ENCODE assay signal across 8 mouse cellular contexts in the genomic region with DNA sequence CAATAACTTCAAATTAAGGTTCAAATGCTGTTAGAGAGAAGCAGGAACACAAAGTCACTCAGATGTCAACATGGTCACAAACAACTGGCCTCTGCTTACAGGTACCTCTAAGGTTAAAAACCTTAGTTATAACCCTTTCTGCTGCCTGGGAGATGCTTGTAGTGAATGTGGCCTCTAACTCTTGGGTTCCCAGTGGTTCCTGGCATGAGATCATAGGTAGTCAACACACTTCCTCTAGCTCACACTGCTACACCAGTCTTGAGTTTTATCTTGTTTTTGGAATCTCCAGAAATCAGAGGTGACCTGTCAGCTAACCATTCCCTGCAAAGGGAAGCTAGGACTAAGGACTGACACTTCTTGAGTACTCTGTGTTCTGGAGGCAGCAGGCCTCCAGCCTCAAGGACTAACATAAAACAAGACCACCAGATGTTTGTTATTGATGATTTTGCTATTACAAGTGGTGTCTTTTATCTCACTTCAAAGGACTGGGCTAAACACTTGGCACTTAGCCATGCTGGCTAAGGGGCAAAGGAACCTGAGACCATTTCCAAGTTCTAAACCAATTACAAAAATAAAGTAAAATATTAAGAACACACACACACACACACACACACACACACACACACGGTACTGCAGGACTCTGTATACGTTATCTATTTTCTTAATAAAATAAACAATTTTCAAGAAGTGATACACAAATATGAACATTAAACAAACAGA. TPM values are rescaled to one million over a fixed set of nuclear protein-coding genes. Genes with fewer than 3 reads are reported as not detected.
DNase-seq lines count a peak whose midpoint lies in the region; ATAC-seq lines count a peak whose summit lies in the region.

No protein-coding gene starts in this region.

- peak; percentile 32 for DNase-seq in adrenal gland, postnatal 10 days
- DNase-seq in adrenal gland, postnatal 4 days (ENCODE audit: low spot score in 2 of 2): no peak
- DNase-seq in lung, adult 18-20 months: no peak
- DNase-seq in frontal cortex, adult 2 months (ENCODE audit: extremely low spot score in 1 of 2, low spot score in 1 of 2): no peak
- DNase-seq in embryo, embryonic 10.5 days (ENCODE audit: low spot score): no peak

- no peaks in the 10 kb centered on the region for H3K9me3 ChIP-seq in lung, embryonic 16.5 days (ENCODE audit: control insufficient read depth, low read length)
- H3K9me3 ChIP-seq in heart, embryonic 13.5 days: no peaks in the 10 kb centered on the region
- no peaks in the 10 kb centered on the region for H3K9me3 ChIP-seq in liver, embryonic 16.5 days (replicated peaks; ENCODE audit: control insufficient read depth, low read length)

- peak overlapping the region; percentile 79 for H3K4me2 ChIP-seq in lung, embryonic 16.5 days (ENCODE audit: low read depth, low read length)
- peak overlapping the region; percentile 85 for H3K4me2 ChIP-seq in heart, embryonic 13.5 days
- H3K4me2 ChIP-seq in liver, embryonic 16.5 days (ENCODE audit: low read depth, low read length): peak overlapping the region; percentile 78

- H3K9ac ChIP-seq in lung, embryonic 16.5 days (ENCODE audit: low read length): no peak overlapping the region
- H3K9ac ChIP-seq in heart, embryonic 13.5 days: peak overlapping the region; percentile 92; the same call in 1 of the 2 replicates
- H3K9ac ChIP-seq in liver, embryonic 16.5 days (ENCODE audit: low read depth, low read length): no peak overlapping the region

- no peaks in the 10 kb centered on the region for H3K27me3 ChIP-seq in lung, embryonic 16.5 days (ENCODE audit: control insufficient read depth, insufficient read depth, low read depth, low read length)
- no peaks in the 10 kb centered on the region for H3K27me3 ChIP-seq in heart, embryonic 13.5 days (replicated peaks)
- no peaks in the 10 kb centered on the region for H3K27me3 ChIP-seq in liver, embryonic 16.5 days (ENCODE audit: control insufficient read depth, insufficient read depth, low read depth, low read length)

- peaks cover 13% of the 10 kb centered on the region for H3K4me1 ChIP-seq in lung, embryonic 16.5 days (replicated peaks; ENCODE audit: control insufficient read depth, insufficient read depth, low read length)
- peaks cover 40% of the 10 kb centered on the region for H3K4me1 ChIP-seq in heart, embryonic 13.5 days
- H3K4me1 ChIP-seq in liver, embryonic 16.5 days (ENCODE audit: control insufficient read depth, low read depth, low read length): peaks cover 40% of the 10 kb centered on the region

- no peak for ATAC-seq in lung, embryonic 16.5 days (ENCODE audit: low read depth)
- no peak for ATAC-seq in heart, embryonic 13.5 days (ENCODE audit: extremely low read depth, insufficient number of reproducible peaks, low FRiP score, low TSS enrichment)
- no peak for ATAC-seq in liver, embryonic 16.5 days (ENCODE audit: low read depth)

- H3K27ac ChIP-seq in lung, embryonic 16.5 days (ENCODE audit: low read length): no peak overlapping the region; the same call in 1 of the 2 replicates
- H3K27ac ChIP-seq in heart, embryonic 13.5 days (replicated peaks): peak overlapping the region; percentile 95
- H3K27ac ChIP-seq in liver, embryonic 16.5 days (ENCODE audit: low read length): peak overlapping the region; percentile 94

- 26% methylated on average over 2 of the region's 2 CpGs for WGBS in lung, embryonic 16.5 days
- 61% methylated on average over 2 of the region's 2 CpGs for WGBS in heart, embryonic 13.5 days
- 56% methylated on average over 2 of the region's 2 CpGs for WGBS in liver, embryonic 16.5 days (ENCODE audit: insufficient replicate concordance)

- no peak overlapping the region; the same call in 1 of the 2 replicates for H3K4me3 ChIP-seq in lung, embryonic 16.5 days (ENCODE audit: low read length)
- peak overlapping the region; percentile 83 for H3K4me3 ChIP-seq in heart, embryonic 13.5 days
- H3K4me3 ChIP-seq in liver, embryonic 16.5 days (ENCODE audit: low read depth, low read length): peak overlapping the region; percentile 97

- no peaks in the 10 kb centered on the region for H3K36me3 ChIP-seq in lung, embryonic 16.5 days (ENCODE audit: control insufficient read depth, insufficient read depth, low read length)
- no peaks in the 10 kb centered on the region for H3K36me3 ChIP-seq in heart, embryonic 13.5 days
- no peaks in the 10 kb centered on the region for H3K36me3 ChIP-seq in liver, embryonic 16.5 days (ENCODE audit: control insufficient read depth, insufficient read depth)

RNA-seq across cellular contexts. Expression of a gene that starts 1.6 kb away (rescaled TPM):
- 10 to 100 TPM; 42.6 to 60.7 TPM for total RNA-seq in adrenal gland, postnatal 10 days (2021)
- 10 to 100 TPM; 61.5 to 63.9 TPM for total RNA-seq in adrenal gland, postnatal 4 days (2021)
- polyA plus RNA-seq in lung, embryonic 16.5 days (2015; fragmentation: Nextera tagmentation; extraction: Ambion mirVana): 14.2 and 15.5 TPM in 2 replicates
- 23.9 and 27.0 TPM in 2 replicates for polyA plus RNA-seq in heart, embryonic 13.5 days (2015; fragmentation: Nextera tagmentation; extraction: Ambion mirVana)
- 3.9 and 4.7 TPM in 2 replicates for polyA plus RNA-seq in liver, embryonic 16.5 days (2015; fragmentation: Nextera tagmentation; extraction: Ambion mirVana)
- polyA plus RNA-seq in frontal cortex, adult 2 months (2012; rRNA removed): 23.1 and 23.7 TPM in 2 replicates

RNA-seq across cellular contexts. Expression of a gene that starts 11.7 kb away (rescaled TPM):
- under 1 TPM; 0.15 to 0.27 TPM for total RNA-seq in adrenal gland, postnatal 10 days (2021)
- under 1 TPM in 1 of 2 experiments, not detected in 1; 0.11 TPM for total RNA-seq in adrenal gland, postnatal 4 days (2021)
- polyA plus RNA-seq in lung, embryonic 16.5 days (2015; fragmentation: Nextera tagmentation; extraction: Ambion mirVana): 0.05 TPM in 1 of 2 replicates, not detected in the other
- not detected in 2 replicates for polyA plus RNA-seq in heart, embryonic 13.5 days (2015; fragmentation: Nextera tagmentation; extraction: Ambion mirVana)
- polyA plus RNA-seq in liver, embryonic 16.5 days (2015; fragmentation: Nextera tagmentation; extraction: Ambion mirVana): 0.02 and 0.06 TPM in 2 replicates
- not detected in 2 replicates for polyA plus RNA-seq in frontal cortex, adult 2 months (2012; rRNA removed)

RNA-seq across cellular contexts. Expression of a gene that starts 43.9 kb away (rescaled TPM):
- total RNA-seq in adrenal gland, postnatal 10 days (2021): under 1 TPM; 0.30 to 0.54 TPM
- total RNA-seq in adrenal gland, postnatal 4 days (2021): not detected
- polyA plus RNA-seq in lung, embryonic 16.5 days (2015; fragmentation: Nextera tagmentation; extraction: Ambion mirVana): 0.43 and 0.75 TPM in 2 replicates
- 0.17 and 0.23 TPM in 2 replicates for polyA plus RNA-seq in heart, embryonic 13.5 days (2015; fragmentation: Nextera tagmentation; extraction: Ambion mirVana)
- 0.13 and 0.22 TPM in 2 replicates for polyA plus RNA-seq in liver, embryonic 16.5 days (2015; fragmentation: Nextera tagmentation; extraction: Ambion mirVana)
- 0.12 and 0.13 TPM in 2 replicates for polyA plus RNA-seq in frontal cortex, adult 2 months (2012; rRNA removed)
